Mouse (Mus musculus): Measurements from ENCODE around the gene Gm13693. TPM values are rescaled to one million over a fixed set of nuclear protein-coding genes. Genes with fewer than 3 reads are reported as not detected.
"Not testable (repeated sequence)": the region's sequence is repeated elsewhere in the genome, so short reads cannot be mapped to it uniquely, and the experiment has no call there.

The Gm13693 gene
- polyA plus RNA-seq (2015; fragmentation: Nextera tagmentation; extraction: Ambion mirVana) = not detected in 2 replicates

DNA sequence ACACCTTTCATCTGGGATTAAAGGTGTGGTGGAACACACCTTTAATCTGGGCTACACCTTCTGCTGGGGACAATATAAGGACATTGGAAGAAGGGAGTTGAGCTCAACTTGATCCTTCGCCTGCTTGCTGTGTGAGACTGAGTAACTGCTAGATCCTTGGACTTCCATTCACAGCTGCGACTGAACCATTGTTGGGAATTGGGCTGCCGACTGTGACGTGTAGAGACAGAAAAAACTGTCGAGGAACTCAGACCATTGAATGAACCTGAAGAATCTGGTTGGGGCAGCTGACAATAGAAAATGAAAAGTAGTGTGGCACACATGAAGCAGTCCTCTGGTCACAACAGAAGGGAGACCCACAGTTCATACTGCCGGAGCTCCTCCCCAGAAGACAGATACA is at the start of gene Gm13693:
Gene Gm13693 (plus strand): TSS at position 301 of the 400 bp plus-strand sequence.
- not testable (repeated sequence) for H3K9me3 ChIP-seq; H3K4me2 ChIP-seq; H3K4me3 ChIP-seq; ATAC-seq (ENCODE audit: low FRiP score, low read depth); H3K4me1 ChIP-seq (replicated peaks); H3K27ac ChIP-seq (replicated peaks); H3K36me3 ChIP-seq; H3K9ac ChIP-seq; H3K27me3 ChIP-seq
- WGBS = no CpG with 5 or more reads among the region's 6 CpGs

DNA sequence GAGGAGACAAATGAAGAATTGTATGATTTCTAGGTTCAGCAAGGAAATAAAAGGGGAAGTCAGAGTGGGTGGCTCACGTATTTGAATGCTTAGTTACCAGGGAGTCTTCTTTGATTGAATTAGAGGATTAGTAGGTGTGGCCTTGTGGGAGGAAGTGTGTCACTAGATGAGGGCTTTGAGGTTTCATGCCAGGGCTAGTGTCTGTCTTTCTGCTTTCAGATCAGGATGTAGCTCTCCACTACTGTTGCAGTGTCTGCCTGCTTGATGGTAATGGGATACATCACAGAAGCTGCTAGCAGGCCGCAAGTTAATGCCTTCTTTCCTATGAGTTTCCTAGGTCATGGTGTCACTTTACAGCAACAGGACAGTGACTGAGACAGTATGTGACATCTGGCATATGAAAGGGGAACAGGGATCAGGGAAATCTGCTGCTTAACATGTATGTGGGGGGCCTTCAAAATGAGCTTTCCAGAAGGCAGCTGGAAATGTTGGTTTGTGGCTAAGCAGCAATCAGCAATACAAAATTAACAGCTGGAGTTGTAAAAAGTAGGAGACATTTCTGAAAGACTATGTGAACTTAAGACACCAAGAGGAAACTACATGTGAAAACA is 31.7 kb upstream of the Gm13693 start:
- H3K9me3 ChIP-seq = no peaks in the 10 kb centered on the region
- ATAC-seq (ENCODE audit: low FRiP score, low read depth) = no peak
- no peak overlapping the region for H3K4me3 ChIP-seq
- WGBS = 63% methylated on average over 2 of the region's 2 CpGs
- H3K4me2 ChIP-seq = no peak overlapping the region
- no peaks in the 10 kb centered on the region for H3K36me3 ChIP-seq
- H3K9ac ChIP-seq = no peak overlapping the region
- H3K27me3 ChIP-seq = no peaks in the 10 kb centered on the region
- H3K4me1 ChIP-seq (replicated peaks) = no peaks in the 10 kb centered on the region
- H3K27ac ChIP-seq (replicated peaks) = no peak overlapping the region

DNA sequence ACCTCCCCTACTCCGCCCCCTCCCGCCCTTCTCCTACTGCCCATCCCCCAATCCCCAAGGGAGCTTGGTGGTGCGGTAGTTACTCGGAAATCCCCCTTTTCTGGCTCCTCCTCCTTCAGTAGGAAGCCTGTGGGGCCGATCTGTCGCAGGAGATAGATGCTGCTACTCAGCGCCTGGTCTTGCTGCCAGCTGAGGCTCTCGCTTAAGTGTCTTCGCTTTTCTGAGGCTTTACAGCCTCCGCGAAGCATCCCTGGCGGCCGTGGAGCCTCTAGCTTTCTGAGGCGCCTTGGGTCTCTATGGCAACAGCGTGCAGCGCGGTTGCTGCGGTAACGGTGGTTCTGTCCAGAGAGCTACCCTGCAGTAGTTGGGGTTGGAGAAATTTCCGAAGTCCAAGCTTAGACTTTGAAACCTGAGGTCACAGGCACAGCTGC is 20.4 kb upstream of the Gm13693 start, which contains the start of gene Zswim2:
Gene Zswim2 (minus strand): TSS at position 298 of the 431 bp plus-strand sequence.
- peak within 1 kb of the TSS; percentile 38 for H3K4me3 ChIP-seq
- H3K36me3 ChIP-seq = no peaks in the 10 kb centered on the region
- 0 out of 2 replicates have a peak within 1 kb of the TSS, but pooled peaks have one; percentile 2 for H3K9ac ChIP-seq
- H3K27ac ChIP-seq (replicated peaks) = 0 out of 2 replicates have a peak within 1 kb of the TSS, but pooled peaks have one; percentile 3
- peak; percentile 99 for ATAC-seq (ENCODE audit: low FRiP score, low read depth)
- H3K4me1 ChIP-seq (replicated peaks) = peaks cover 4% of the 10 kb centered on the region; the same call in 1 of the 2 replicates
- no peaks in the 10 kb centered on the region for H3K9me3 ChIP-seq
- H3K27me3 ChIP-seq = no peaks in the 10 kb centered on the region
- under 1% methylated on average over 20 of the region's 20 CpGs for WGBS
- peak within 1 kb of the TSS; percentile 80 for H3K4me2 ChIP-seq

DNA sequence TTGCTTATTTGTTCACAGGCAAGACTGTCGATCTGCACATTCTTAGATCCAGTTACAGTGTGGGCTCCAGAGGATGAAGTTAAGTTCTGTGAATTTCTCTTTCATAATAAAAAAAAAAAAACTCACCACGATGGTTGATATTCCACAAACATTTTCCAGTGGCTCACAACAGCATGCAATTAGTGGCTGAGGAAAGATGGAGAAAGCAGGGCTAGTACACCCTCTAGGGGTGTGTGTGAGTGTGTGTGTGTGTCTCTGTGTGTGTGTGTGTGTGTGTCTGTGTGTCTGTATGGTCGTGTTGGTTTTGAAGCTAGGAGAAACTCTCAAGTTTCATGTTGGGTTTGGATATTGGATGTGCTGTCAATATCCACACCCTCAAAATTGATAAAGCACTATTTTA is 19.9 kb upstream of the Gm13693 start:
- Histone ChIP-seq H3K4me1 (replicated peaks) (peaks cover 4% of the 10 kb centered on the region; the same call in 1 of the 2 replicates), H3K4me2 (peak overlapping the region; percentile 80), H3K9ac (no peak overlapping the region), H3K36me3 (no peaks in the 10 kb centered on the region), H3K27ac (replicated peaks) (no peak overlapping the region), H3K9me3 (no peaks in the 10 kb centered on the region), H3K4me3 (peak overlapping the region; percentile 38), H3K27me3 (no peaks in the 10 kb centered on the region)
- WGBS = 35% methylated on average over 3 of the region's 3 CpGs
- ATAC-seq (ENCODE audit: low FRiP score, low read depth) = peak; percentile 39; the same call in 1 of the 2 replicates

DNA sequence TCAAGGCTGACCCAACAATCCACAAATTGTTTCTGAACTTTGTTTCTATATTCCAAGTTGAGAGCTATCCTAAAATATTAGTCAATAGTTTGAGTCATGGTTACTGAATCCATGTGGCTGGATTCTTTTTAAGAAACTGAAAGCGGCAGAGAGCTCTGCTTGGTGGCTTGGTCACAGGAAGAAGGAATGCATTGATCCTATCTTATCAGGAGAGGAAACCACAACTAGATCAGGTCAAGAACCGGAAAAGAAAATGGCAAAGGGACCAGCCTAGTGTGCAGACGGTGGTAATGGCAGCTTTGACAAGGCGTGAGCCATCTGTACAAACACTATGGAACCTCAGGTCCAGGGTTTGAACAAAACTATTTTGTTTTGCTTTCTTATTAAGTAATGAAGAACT is 19.5 kb upstream of the Gm13693 start:
- Histone ChIP-seq H3K9me3 (no peaks in the 10 kb centered on the region), H3K36me3 (no peaks in the 10 kb centered on the region), H3K4me1 (replicated peaks) (peaks cover 4% of the 10 kb centered on the region; the same call in 1 of the 2 replicates), H3K4me2 (no peak overlapping the region), H3K4me3 (no peak overlapping the region), H3K27ac (replicated peaks) (no peak overlapping the region), H3K27me3 (no peaks in the 10 kb centered on the region), H3K9ac (no peak overlapping the region)
- ATAC-seq (ENCODE audit: low FRiP score, low read depth) = no peak
- 77% methylated on average over 4 of the region's 4 CpGs for whole genome bisulfite sequencing

DNA sequence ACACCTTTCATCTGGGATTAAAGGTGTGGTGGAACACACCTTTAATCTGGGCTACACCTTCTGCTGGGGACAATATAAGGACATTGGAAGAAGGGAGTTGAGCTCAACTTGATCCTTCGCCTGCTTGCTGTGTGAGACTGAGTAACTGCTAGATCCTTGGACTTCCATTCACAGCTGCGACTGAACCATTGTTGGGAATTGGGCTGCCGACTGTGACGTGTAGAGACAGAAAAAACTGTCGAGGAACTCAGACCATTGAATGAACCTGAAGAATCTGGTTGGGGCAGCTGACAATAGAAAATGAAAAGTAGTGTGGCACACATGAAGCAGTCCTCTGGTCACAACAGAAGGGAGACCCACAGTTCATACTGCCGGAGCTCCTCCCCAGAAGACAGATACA is 5.9 kb upstream of the Gm13693 start, which contains the start of gene Gm13698:
Gene Gm13698 (plus strand): TSS at position 301 of the 400 bp plus-strand sequence.
- H3K36me3 ChIP-seq; H3K4me1 ChIP-seq (replicated peaks); ATAC-seq (ENCODE audit: low FRiP score, low read depth); H3K9me3 ChIP-seq; H3K4me2 ChIP-seq; H3K27me3 ChIP-seq; H3K9ac ChIP-seq; H3K4me3 ChIP-seq; H3K27ac ChIP-seq (replicated peaks): not testable (repeated sequence)
- WGBS = no CpG with 5 or more reads among the region's 6 CpGs

DNA sequence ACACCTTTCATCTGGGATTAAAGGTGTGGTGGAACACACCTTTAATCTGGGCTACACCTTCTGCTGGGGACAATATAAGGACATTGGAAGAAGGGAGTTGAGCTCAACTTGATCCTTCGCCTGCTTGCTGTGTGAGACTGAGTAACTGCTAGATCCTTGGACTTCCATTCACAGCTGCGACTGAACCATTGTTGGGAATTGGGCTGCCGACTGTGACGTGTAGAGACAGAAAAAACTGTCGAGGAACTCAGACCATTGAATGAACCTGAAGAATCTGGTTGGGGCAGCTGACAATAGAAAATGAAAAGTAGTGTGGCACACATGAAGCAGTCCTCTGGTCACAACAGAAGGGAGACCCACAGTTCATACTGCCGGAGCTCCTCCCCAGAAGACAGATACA is 5.7 kb downstream of the Gm13693 start, which contains the start of gene Gm13695:
Gene Gm13695 (plus strand): TSS at position 301 of the 400 bp plus-strand sequence.
- H3K27me3 ChIP-seq; H3K36me3 ChIP-seq; H3K4me1 ChIP-seq (replicated peaks); ATAC-seq (ENCODE audit: low FRiP score, low read depth); H3K4me2 ChIP-seq; H3K9me3 ChIP-seq; H3K27ac ChIP-seq (replicated peaks); H3K9ac ChIP-seq; H3K4me3 ChIP-seq: not testable (repeated sequence)
- WGBS = no CpG with 5 or more reads among the region's 6 CpGs

DNA sequence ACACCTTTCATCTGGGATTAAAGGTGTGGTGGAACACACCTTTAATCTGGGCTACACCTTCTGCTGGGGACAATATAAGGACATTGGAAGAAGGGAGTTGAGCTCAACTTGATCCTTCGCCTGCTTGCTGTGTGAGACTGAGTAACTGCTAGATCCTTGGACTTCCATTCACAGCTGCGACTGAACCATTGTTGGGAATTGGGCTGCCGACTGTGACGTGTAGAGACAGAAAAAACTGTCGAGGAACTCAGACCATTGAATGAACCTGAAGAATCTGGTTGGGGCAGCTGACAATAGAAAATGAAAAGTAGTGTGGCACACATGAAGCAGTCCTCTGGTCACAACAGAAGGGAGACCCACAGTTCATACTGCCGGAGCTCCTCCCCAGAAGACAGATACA is 11.5 kb downstream of the Gm13693 start, which contains the start of gene Gm13696:
Gene Gm13696 (plus strand): TSS at position 301 of the 400 bp plus-strand sequence.
- not testable (repeated sequence) for ATAC-seq (ENCODE audit: low FRiP score, low read depth); H3K4me3 ChIP-seq; H3K9ac ChIP-seq; H3K36me3 ChIP-seq; H3K9me3 ChIP-seq; H3K27ac ChIP-seq (replicated peaks); H3K4me2 ChIP-seq; H3K27me3 ChIP-seq; H3K4me1 ChIP-seq (replicated peaks)
- WGBS = no CpG with 5 or more reads among the region's 6 CpGs

DNA sequence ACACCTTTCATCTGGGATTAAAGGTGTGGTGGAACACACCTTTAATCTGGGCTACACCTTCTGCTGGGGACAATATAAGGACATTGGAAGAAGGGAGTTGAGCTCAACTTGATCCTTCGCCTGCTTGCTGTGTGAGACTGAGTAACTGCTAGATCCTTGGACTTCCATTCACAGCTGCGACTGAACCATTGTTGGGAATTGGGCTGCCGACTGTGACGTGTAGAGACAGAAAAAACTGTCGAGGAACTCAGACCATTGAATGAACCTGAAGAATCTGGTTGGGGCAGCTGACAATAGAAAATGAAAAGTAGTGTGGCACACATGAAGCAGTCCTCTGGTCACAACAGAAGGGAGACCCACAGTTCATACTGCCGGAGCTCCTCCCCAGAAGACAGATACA is 17.3 kb downstream of the Gm13693 start, which contains the start of gene Gm13694:
Gene Gm13694 (plus strand): TSS at position 301 of the 400 bp plus-strand sequence.
- H3K27ac ChIP-seq (replicated peaks); H3K9me3 ChIP-seq; H3K4me3 ChIP-seq; ATAC-seq (ENCODE audit: low FRiP score, low read depth); H3K4me2 ChIP-seq; H3K4me1 ChIP-seq (replicated peaks); H3K36me3 ChIP-seq; H3K27me3 ChIP-seq; H3K9ac ChIP-seq: not testable (repeated sequence)
- WGBS = no CpG with 5 or more reads among the region's 6 CpGs

DNA sequence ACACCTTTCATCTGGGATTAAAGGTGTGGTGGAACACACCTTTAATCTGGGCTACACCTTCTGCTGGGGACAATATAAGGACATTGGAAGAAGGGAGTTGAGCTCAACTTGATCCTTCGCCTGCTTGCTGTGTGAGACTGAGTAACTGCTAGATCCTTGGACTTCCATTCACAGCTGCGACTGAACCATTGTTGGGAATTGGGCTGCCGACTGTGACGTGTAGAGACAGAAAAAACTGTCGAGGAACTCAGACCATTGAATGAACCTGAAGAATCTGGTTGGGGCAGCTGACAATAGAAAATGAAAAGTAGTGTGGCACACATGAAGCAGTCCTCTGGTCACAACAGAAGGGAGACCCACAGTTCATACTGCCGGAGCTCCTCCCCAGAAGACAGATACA is 23.1 kb downstream of the Gm13693 start, which contains the start of gene Gm13697:
Gene Gm13697 (plus strand): TSS at position 301 of the 400 bp plus-strand sequence.
- not testable (repeated sequence) for H3K27ac ChIP-seq (replicated peaks); ATAC-seq (ENCODE audit: low FRiP score, low read depth); H3K9me3 ChIP-seq; H3K9ac ChIP-seq; H3K4me2 ChIP-seq; H3K4me1 ChIP-seq (replicated peaks); H3K36me3 ChIP-seq; H3K4me3 ChIP-seq; H3K27me3 ChIP-seq
- no CpG with 5 or more reads among the region's 6 CpGs for WGBS

DNA sequence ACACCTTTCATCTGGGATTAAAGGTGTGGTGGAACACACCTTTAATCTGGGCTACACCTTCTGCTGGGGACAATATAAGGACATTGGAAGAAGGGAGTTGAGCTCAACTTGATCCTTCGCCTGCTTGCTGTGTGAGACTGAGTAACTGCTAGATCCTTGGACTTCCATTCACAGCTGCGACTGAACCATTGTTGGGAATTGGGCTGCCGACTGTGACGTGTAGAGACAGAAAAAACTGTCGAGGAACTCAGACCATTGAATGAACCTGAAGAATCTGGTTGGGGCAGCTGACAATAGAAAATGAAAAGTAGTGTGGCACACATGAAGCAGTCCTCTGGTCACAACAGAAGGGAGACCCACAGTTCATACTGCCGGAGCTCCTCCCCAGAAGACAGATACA is 28.9 kb downstream of the Gm13693 start, which contains the start of gene Gm13691:
Gene Gm13691 (plus strand): TSS at position 301 of the 400 bp plus-strand sequence.
- H3K27ac ChIP-seq (replicated peaks); H3K9me3 ChIP-seq; ATAC-seq (ENCODE audit: low FRiP score, low read depth); H3K4me3 ChIP-seq; H3K4me2 ChIP-seq; H3K9ac ChIP-seq; H3K4me1 ChIP-seq (replicated peaks); H3K36me3 ChIP-seq; H3K27me3 ChIP-seq: not testable (repeated sequence)
- no CpG with 5 or more reads among the region's 6 CpGs for WGBS

DNA sequence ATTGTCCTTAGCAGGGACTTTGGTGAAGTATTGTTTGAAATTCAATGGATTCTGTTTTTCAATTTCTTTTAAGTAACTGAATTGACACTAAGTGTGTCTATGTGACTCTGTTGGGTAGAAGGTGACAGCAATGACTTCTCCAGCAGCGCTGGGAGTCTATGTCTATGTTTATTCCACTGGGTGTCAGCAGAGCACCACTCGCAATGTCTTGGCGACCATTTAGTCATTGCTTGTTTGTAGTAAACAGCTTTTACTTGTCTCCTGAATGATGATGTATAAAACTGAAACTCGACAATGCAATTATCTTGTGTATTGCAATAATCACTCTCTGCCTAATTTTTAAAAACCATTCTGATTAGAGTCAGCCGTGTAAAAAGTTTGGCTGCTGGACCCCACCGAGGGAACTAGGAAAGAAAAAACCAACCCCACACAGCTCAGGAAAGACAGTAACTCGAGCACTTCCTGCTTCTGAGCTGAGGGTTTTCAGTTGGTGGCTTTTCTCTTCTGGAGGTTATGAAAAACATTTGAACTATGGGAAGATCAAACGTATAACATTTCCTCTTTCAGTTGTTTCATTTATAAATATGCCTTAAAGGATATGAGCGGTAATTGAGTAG is 32.4 kb downstream of the Gm13693 start:
- H3K9me3 ChIP-seq; ATAC-seq (ENCODE audit: low FRiP score, low read depth); H3K27ac ChIP-seq (replicated peaks); H3K4me2 ChIP-seq; H3K9ac ChIP-seq; H3K4me3 ChIP-seq; H3K36me3 ChIP-seq; H3K4me1 ChIP-seq (replicated peaks); H3K27me3 ChIP-seq: not testable (repeated sequence)
- 70% methylated on average over 8 of the region's 9 CpGs for WGBS

Data from hindbrain, embryonic 15.5 days (tissue).